Mouse (Mus musculus): ENCODE results near the gene Kdsr.

GRCm38 (mm10) chr1:106696472-106696871 lies 63.1 kb downstream of the Kdsr start:
- TF ChIP-seq MAX (IDR thresholded peaks at IDR 0.05; ENCODE audit: low read depth) (no peak), SRF (IDR thresholded peaks at IDR 0.05; ENCODE audit: control insufficient read depth, insufficient read length, low read depth) (no peak), POLR2A (IDR thresholded peaks at IDR 0.05; ENCODE audit: insufficient read length, low read depth) (no peak), E2F4 (IDR thresholded peaks at IDR 0.05; ENCODE audit: insufficient read depth) (no peak), TCF12 (IDR thresholded peaks at IDR 0.05; ENCODE audit: insufficient read depth, poor library complexity, severe bottlenecking) (no peak)
